Mouse (Mus musculus): Measurements from ENCODE around the gene AC124108.1.

Gene AC124108.1

GRCm38 (mm10) chr1:132200562-132201510, 9.6 kb downstream of the AC124108.1 start:
- no peak for DNase-seq (ENCODE audit: low read depth, low spot score)

- no peak for DNase-seq (ENCODE audit: low read depth, low spot score)
These were observed 10.2 kb downstream of the AC124108.1 start for GRCm38 (mm10) chr1:132201511-132201860.

DNA sequence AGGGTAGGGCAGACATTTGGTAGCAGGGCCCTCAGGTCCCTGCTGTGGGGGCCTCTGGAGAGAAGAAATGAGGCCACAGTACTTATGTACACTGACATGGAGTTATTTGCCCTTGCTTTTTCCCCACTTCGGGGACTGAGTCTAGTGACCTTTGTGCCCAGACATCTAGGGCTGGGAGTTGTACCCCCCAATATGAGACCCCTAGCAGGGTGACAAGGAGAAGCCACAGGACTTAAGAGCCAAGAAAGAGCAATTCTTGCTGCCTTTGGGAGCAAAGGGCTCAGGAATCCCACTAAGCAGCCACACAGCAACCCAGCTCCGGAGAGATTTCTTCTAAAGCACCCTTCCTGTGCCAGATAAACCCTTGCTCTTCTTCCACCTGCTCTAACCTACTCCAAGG, 10.7 kb downstream of the AC124108.1 start:
- DNase-seq (ENCODE audit: low read depth, low spot score) = no peak

GRCm38 (mm10) chr1:132202771-132203170, 11.5 kb downstream of the AC124108.1 start:
- DNase-seq (ENCODE audit: low read depth, low spot score) = no peak

DNA sequence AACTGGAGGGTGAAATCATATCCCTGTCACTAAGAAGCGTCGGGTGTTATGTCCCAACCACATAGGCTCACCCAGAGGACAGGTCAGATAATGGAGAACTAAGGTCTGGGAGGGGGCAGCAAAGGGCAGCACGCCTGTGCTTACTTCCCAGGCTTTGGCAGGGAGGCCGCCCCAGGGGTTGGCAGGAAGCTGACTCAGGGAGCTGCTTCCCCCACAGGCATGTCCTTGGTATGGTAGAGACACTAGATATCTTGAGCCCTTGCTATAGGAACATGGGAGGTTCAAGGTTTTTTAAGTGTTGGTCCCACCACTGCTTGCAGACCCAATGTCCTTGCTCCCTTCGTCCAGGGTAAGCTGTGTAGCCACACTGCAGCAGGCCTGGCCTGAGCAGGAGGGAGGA, 14.7 kb downstream of the AC124108.1 start:
- no peak for DNase-seq (ENCODE audit: low read depth, low spot score)

- DNase-seq (ENCODE audit: low read depth, low spot score) = no peak
These were observed 15.6 kb downstream of the AC124108.1 start for GRCm38 (mm10) chr1:132206828-132207227.

DNA sequence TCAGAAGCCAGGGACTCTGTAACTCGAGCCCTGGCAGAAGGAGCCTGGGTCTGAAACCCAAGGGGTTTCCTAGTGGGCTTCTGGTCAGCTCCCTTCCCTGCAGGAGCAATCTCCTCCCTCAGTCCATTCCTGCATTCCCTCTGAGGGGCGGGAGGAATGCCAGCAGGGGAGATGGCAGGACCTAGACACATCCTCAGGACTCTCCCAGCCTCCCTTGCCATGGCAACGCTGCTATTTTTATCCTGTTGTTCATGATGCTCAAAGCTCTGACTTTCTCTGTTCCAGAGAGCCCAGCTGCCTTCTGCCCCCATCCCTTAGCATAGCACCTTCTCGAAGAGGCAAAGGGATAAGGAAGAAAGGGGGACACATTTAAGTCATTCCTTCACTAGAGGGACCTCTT, 16.9 kb downstream of the AC124108.1 start:
- no peak for DNase-seq (ENCODE audit: low read depth, low spot score)

DNA sequence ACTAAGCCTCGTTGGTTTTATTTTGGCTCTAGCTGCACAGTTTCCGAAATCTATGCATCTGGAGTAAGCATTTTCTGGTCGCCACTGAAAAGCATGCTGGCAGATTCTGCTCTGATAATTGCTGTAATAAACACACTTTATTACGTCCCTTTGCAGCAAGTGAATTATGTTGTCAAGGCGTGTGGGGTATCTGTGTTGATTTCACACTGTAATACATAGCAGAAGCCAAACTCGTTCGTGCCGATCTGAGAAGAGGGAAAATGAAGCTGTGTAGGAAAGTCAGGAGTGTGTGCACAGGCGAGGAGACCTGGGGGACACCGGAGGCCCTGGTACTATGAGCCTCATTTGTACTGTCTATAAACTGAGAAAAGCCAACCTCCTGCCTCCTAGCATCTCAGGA, 18.1 kb downstream of the AC124108.1 start:
- no peak for DNase-seq (ENCODE audit: low read depth, low spot score)

- DNase-seq (ENCODE audit: low read depth, low spot score) = no peak
These were observed 19.7 kb downstream of the AC124108.1 start for GRCm38 (mm10) chr1:132210922-132211321.

- no peak for DNase-seq (ENCODE audit: low read depth, low spot score)
These were observed 20.4 kb downstream of the AC124108.1 start for GRCm38 (mm10) chr1:132211672-132212071.

- no peak for DNase-seq (ENCODE audit: low read depth, low spot score)
These were observed 21.0 kb downstream of the AC124108.1 start for GRCm38 (mm10) chr1:132212218-132212617.

DNA sequence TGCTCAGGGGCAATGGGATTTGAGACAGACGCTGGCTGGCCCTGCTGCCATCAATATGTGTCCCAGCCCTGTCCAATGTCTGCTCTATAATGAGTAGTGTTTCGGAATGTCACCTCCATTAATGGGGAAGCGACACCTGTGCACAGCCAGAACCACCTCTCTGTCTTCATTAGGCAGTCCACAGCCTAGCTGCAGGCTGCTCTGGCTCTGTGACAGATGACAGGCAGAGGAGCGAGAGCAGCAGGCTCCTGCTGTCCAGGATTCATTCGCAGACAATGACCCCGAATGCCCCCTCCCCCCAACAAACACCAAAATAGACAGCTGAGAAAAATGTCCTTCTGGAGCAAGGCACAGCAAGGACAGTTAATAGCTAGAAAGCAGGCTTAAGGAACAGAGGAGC, 21.8 kb downstream of the AC124108.1 start:
- no peak for DNase-seq (ENCODE audit: low read depth, low spot score)

- no peak for DNase-seq (ENCODE audit: low read depth, low spot score)
These were observed 25.0 kb downstream of the AC124108.1 start for GRCm38 (mm10) chr1:132216276-132216675.

- DNase-seq (ENCODE audit: low read depth, low spot score) = no peak
These were observed 30.4 kb downstream of the AC124108.1 start for GRCm38 (mm10) chr1:132221627-132222026.

DNA sequence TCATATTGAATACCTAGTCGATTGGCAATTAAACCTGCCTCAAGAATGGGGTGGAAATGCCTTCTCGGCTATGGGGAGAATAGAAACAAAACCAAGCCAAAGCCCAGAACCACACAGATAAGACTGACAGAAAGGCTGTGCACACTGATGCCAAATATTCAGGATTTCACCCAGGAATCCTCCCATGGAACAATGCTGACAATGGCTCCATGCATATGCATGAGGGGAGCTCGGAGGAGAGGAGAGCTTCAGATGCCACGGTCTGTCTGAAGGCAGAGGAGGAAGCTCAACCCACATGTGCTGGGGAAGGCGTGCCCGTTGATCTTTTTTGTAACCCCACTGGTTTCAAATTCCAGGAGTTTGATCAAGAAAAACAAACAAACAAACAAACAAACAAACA, 30.9 kb downstream of the AC124108.1 start:
- no peak for DNase-seq (ENCODE audit: low read depth, low spot score)

GRCm38 (mm10) chr1:132226297-132227080, 35.2 kb downstream of the AC124108.1 start:
- no peak for DNase-seq (ENCODE audit: low read depth, low spot score)

DNA sequence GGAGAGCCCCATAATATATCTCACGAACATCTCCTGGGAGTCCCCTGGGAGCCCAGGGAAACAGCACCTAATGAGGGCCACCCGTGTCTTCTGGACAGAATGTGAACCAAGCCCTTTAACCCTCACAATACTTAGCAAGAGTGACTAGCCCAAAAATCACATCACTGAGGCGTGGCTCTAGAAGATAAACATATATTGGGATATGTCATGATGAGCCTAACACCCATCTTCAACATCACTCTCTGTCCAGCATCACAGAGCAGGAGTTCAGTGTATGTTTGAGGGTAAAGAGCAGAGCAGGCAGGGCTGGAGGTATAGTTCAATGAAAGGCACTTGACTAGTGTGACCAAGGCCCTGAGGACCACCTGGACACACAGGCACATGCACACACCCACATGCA, 38.4 kb downstream of the AC124108.1 start, which contains the start of gene Gm10188:
Gm10188 (minus strand) TSS at position 101 of the 400 bp plus-strand sequence.
- no peak for DNase-seq (ENCODE audit: low read depth, low spot score)

GRCm38 (mm10) chr1:132231470-132232274, 40.4 kb downstream of the AC124108.1 start:
- DNase-seq (ENCODE audit: low read depth, low spot score) = no peak

- DNase-seq (ENCODE audit: low read depth, low spot score) = no peak
These were observed 42.3 kb downstream of the AC124108.1 start for GRCm38 (mm10) chr1:132233566-132233965.

DNA sequence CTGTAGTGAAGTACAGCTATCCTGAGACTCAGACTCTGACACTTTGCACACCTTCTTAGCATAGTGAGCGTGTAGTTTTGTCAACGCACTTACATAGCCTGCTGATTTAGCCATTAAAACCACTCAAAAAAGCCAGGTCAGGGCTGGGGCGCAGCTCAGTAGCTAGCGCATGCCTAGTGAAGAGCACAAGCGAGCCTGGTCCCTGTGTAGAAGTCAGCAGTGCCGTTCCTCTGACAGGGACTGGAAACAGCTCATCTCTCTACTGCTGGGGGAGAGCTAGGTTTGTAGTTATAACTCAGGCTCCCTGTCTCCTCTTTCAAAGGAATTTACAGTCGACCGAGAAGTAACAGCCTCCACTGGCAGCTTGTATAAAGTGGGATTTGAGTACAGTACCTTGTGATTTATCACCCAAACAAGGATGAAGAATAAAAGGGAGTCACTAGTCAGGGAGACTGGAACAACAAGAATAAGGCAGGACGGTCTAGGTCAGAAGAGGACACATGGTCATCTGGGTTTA, 43.6 kb downstream of the AC124108.1 start:
- DNase-seq (ENCODE audit: low read depth, low spot score) = no peak

- DNase-seq (ENCODE audit: low read depth, low spot score) = peak; percentile 31
These were observed 46.4 kb downstream of the AC124108.1 start for GRCm38 (mm10) chr1:132237585-132238159.

All from CD4-positive helper T cell, adult 2 months (primary cell).